ENCODE assay signal across 8 mouse cellular contexts in genomic region chr4:49844274-49844827, GRCm38 (mm10). TPM values are rescaled to one million over a fixed set of nuclear protein-coding genes. Genes with fewer than 3 reads are reported as not detected.
DNase-seq lines count a peak whose midpoint lies in the region; ATAC-seq and TF ChIP-seq lines count a peak whose summit lies in the region.

No protein-coding gene starts in this region.

- WGBS in heart, embryonic 12.5 days, result 2% methylated on average over 33 of the region's 33 CpGs
- WGBS in heart, adult 2 months, result 5% methylated on average over 33 of the region's 33 CpGs
- 1% methylated on average over 33 of the region's 33 CpGs for WGBS in forebrain, postnatal 0 days
- 2% methylated on average over 33 of the region's 33 CpGs for WGBS in limb, embryonic 15.5 days
- WGBS in stomach, embryonic 16.5 days, result 3% methylated on average over 32 of the region's 33 CpGs

- H3K4me3 ChIP-seq in heart, embryonic 12.5 days, result peak overlapping the region; percentile 52
- no peak overlapping the region for H3K4me3 ChIP-seq in heart, adult 2 months
- 0 out of 2 replicates have a peak overlapping the region, but pooled peaks have one; percentile 33 for H3K4me3 ChIP-seq in G1E (ENCODE audit: low read depth, low read length)
- H3K4me3 ChIP-seq in forebrain, postnatal 0 days (ENCODE audit: low read depth, low read length), result peak overlapping the region; percentile 68
- peak overlapping the region; percentile 54 for H3K4me3 ChIP-seq in limb, embryonic 15.5 days
- H3K4me3 ChIP-seq in stomach, embryonic 16.5 days (replicated peaks; ENCODE audit: low read length), result peak overlapping the region; percentile 55

- no peak for DNase-seq in heart, adult 2 months
- DNase-seq in G1E (ENCODE audit: low spot score), result no peak
- peak; percentile 30 for DNase-seq in forebrain, postnatal 0 days
- DNase-seq in cerebellum, adult 11-12 months, result no peak

- H3K79me2 ChIP-seq in heart, adult 2 months (replicated peaks; ENCODE audit: control insufficient read depth, insufficient read depth, low read length), result no peaks in the 10 kb centered on the region

- TF ChIP-seq CTCF in heart, adult 2 months (IDR thresholded peaks at IDR 0.05), result no peak
- TF ChIP-seq CTCF in G1E (IDR thresholded peaks at IDR 0.05; ENCODE audit: low read depth, low read length), result no peak
- TF ChIP-seq CTCF in forebrain, postnatal 0 days (IDR thresholded peaks at IDR 0.05; ENCODE audit: low read depth), result no peak

- no peaks in the 10 kb centered on the region for H3K9me3 ChIP-seq in heart, embryonic 12.5 days (replicated peaks)
- peaks cover 3% of the 10 kb centered on the region for H3K9me3 ChIP-seq in G1E (replicated peaks)
- H3K9me3 ChIP-seq in forebrain, postnatal 0 days (ENCODE audit: low read length), result no peaks in the 10 kb centered on the region
- no peaks in the 10 kb centered on the region for H3K9me3 ChIP-seq in limb, embryonic 15.5 days
- no peaks in the 10 kb centered on the region for H3K9me3 ChIP-seq in stomach, embryonic 16.5 days (replicated peaks; ENCODE audit: control insufficient read depth, low read length)

- H3K4me1 ChIP-seq in heart, embryonic 12.5 days (replicated peaks), result peaks cover 14% of the 10 kb centered on the region
- no peaks in the 10 kb centered on the region for H3K4me1 ChIP-seq in heart, adult 2 months (ENCODE audit: control insufficient read depth, insufficient read depth, low read length)
- no peaks in the 10 kb centered on the region for H3K4me1 ChIP-seq in G1E (ENCODE audit: insufficient read depth, low read depth, low read length)
- H3K4me1 ChIP-seq in forebrain, postnatal 0 days (ENCODE audit: insufficient read depth), result no peaks in the 10 kb centered on the region
- H3K4me1 ChIP-seq in limb, embryonic 15.5 days, result peaks cover 17% of the 10 kb centered on the region
- no peaks in the 10 kb centered on the region for H3K4me1 ChIP-seq in stomach, embryonic 16.5 days (ENCODE audit: control insufficient read depth, insufficient read depth, low read length)

- no peak overlapping the region for H3K9ac ChIP-seq in heart, embryonic 12.5 days
- H3K9ac ChIP-seq in heart, adult 2 months (ENCODE audit: low read depth, low read length), result no peak overlapping the region
- peak overlapping the region; percentile 63 for H3K9ac ChIP-seq in forebrain, postnatal 0 days
- H3K9ac ChIP-seq in limb, embryonic 15.5 days, result no peak overlapping the region
- no peak overlapping the region for H3K9ac ChIP-seq in stomach, embryonic 16.5 days (ENCODE audit: low read length)

- ATAC-seq in heart, embryonic 12.5 days (ENCODE audit: insufficient number of reproducible peaks, low FRiP score), result 0 out of 2 replicates have a peak, but pooled peaks have one; percentile 51
- ATAC-seq in G1E (ENCODE audit: extremely low read depth, insufficient number of reproducible peaks, low FRiP score, poor library complexity, severe bottlenecking), result no peak
- ATAC-seq in forebrain, postnatal 0 days, result no peak; the same call in 1 of the 2 replicates
- no peak; the same call in 1 of the 2 replicates for ATAC-seq in limb, embryonic 15.5 days (ENCODE audit: insufficient number of reproducible peaks, low FRiP score, low TSS enrichment, low read depth)
- ATAC-seq in stomach, embryonic 16.5 days (ENCODE audit: insufficient read depth, low FRiP score), result no peak
- no peak for ATAC-seq in megakaryocyte-erythroid progenitor cell, adult 5-6 weeks (replicated peaks; ENCODE audit: low FRiP score, low TSS enrichment, poor library complexity, severe bottlenecking)

- H3K27ac ChIP-seq in heart, embryonic 12.5 days (ENCODE audit: poor library complexity, severe bottlenecking), result no peak overlapping the region
- no peak overlapping the region for H3K27ac ChIP-seq in heart, adult 2 months
- peak overlapping the region; percentile 58; the same call in 1 of the 2 replicates for H3K27ac ChIP-seq in forebrain, postnatal 0 days (ENCODE audit: low read depth, low read length)
- no peak overlapping the region for H3K27ac ChIP-seq in limb, embryonic 15.5 days
- no peak overlapping the region for H3K27ac ChIP-seq in stomach, embryonic 16.5 days (ENCODE audit: low read length)

- no peaks in the 10 kb centered on the region for H3K36me3 ChIP-seq in heart, embryonic 12.5 days
- H3K36me3 ChIP-seq in heart, adult 2 months (ENCODE audit: control insufficient read depth, insufficient read depth, low read length), result no peaks in the 10 kb centered on the region
- H3K36me3 ChIP-seq in G1E (replicated peaks), result no peaks in the 10 kb centered on the region
- H3K36me3 ChIP-seq in forebrain, postnatal 0 days (ENCODE audit: insufficient read depth), result no peaks in the 10 kb centered on the region
- H3K36me3 ChIP-seq in limb, embryonic 15.5 days, result no peaks in the 10 kb centered on the region
- no peaks in the 10 kb centered on the region for H3K36me3 ChIP-seq in stomach, embryonic 16.5 days (ENCODE audit: control insufficient read depth, insufficient read depth, low read length)

- peaks cover 33% of the 10 kb centered on the region for H3K27me3 ChIP-seq in heart, embryonic 12.5 days (replicated peaks)
- peaks cover 6% of the 10 kb centered on the region for H3K27me3 ChIP-seq in heart, adult 2 months (ENCODE audit: control insufficient read depth, insufficient read depth, low read length)
- H3K27me3 ChIP-seq in G1E (ENCODE audit: insufficient read depth, low read length), result peaks cover 6% of the 10 kb centered on the region; the same call in 1 of the 2 replicates
- H3K27me3 ChIP-seq in forebrain, postnatal 0 days (ENCODE audit: insufficient read depth, low read length), result peaks cover 12% of the 10 kb centered on the region
- peaks cover 29% of the 10 kb centered on the region for H3K27me3 ChIP-seq in limb, embryonic 15.5 days
- H3K27me3 ChIP-seq in stomach, embryonic 16.5 days (ENCODE audit: control insufficient read depth, insufficient read depth, low read length), result peaks cover 24% of the 10 kb centered on the region

- no peak for TF ChIP-seq EP300 in heart, adult 2 months (IDR thresholded peaks at IDR 0.05; ENCODE audit: insufficient read depth, low read depth, low read length)

- H3K4me2 ChIP-seq in heart, embryonic 12.5 days, result peak overlapping the region; percentile 82
- peak overlapping the region; percentile 95 for H3K4me2 ChIP-seq in forebrain, postnatal 0 days (ENCODE audit: low read depth)
- peak overlapping the region; percentile 94 for H3K4me2 ChIP-seq in limb, embryonic 15.5 days
- H3K4me2 ChIP-seq in stomach, embryonic 16.5 days (ENCODE audit: low read depth, low read length), result peak overlapping the region; percentile 80

- intact Hi-C loops in heart, adult 2 months (cut with DNase I), result no loop called here

- TF ChIP-seq POLR2A in heart, adult 2 months (IDR thresholded peaks at IDR 0.05; ENCODE audit: insufficient read depth, low read depth, low read length), result no peak

RNA-seq across cellular contexts. Expression of gene Grin3a, which starts 1.2 kb away (rescaled TPM):
- polyA plus RNA-seq in heart, embryonic 12.5 days (2016; fragmentation: Nextera tagmentation; extraction: Ambion mirVana), result 1.2 and 1.5 TPM in 2 replicates
- total RNA-seq in heart, adult 2 months (2021), result under 1 TPM; 0.05 to 0.20 TPM
- polyA plus RNA-seq in heart, adult 2 months (2012; rRNA removed), result 0.14 and 0.23 TPM in 2 replicates
- total RNA-seq in G1E (2014; fragmentation: Nextera tagmentation) (not detected in 2 replicates), G1E (2017) (0.12 and 0.27 TPM in 2 replicates)
- not detected in 2 replicates for polyA plus RNA-seq in G1E (2012)
- total RNA-seq in forebrain, postnatal 0 days (2014; rRNA removed), result 58.0 and 82.4 TPM in 2 replicates
- polyA plus RNA-seq in forebrain, postnatal 0 days (2015; fragmentation: Nextera tagmentation; extraction: Ambion mirVana), result 15.1 and 26.8 TPM in 2 replicates
- polyA plus RNA-seq in limb, embryonic 15.5 days (2015; fragmentation: Nextera tagmentation; extraction: Ambion mirVana), result 3.7 and 3.8 TPM in 2 replicates
- 0.71 and 1.1 TPM in 2 replicates for polyA plus RNA-seq in stomach, embryonic 16.5 days (2015; fragmentation: Nextera tagmentation; extraction: Ambion mirVana)
- not detected in 2 replicates for total RNA-seq in megakaryocyte-erythroid progenitor cell, adult 5-6 weeks (2014; fragmentation: Nextera tagmentation)
- not detected in 2 replicates for total RNA-seq in megakaryocyte-erythroid progenitor cell, adult 5-6 weeks (2017)
